23 mouse cellular contexts compared by ENCODE assay signal in the genomic region with DNA sequence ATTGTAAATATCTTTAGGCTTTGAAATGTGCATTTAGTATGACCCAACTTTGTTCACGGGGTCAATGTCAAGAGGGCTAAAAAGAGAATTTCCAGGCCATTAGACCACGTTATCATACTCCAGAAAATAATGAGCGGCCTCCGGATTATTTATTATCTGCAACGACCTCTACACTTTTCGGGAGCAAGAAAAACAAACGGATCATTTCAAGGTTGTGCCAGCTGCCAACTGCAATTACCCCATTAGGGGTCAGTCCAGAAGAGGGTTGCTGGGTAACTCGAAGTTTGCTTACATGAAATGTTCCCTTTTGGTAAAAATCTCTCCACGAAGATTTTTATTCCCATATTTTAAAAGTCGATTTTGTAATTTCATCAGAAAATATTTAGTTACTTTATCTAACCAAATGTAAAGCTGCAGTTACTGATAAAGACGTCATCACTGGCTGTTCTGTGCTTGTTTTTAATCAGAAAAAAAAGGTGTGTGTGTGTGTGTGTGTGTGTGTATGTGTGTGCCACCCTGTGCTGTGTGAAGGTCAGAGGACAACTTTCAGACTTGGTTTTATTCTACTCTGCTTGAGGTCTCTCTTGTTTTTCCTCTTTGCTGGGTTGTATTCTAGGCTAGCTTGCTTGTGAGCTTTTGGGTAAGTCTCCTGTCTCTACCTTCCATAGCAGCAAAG. TPM values are rescaled to one million over a fixed set of nuclear protein-coding genes. Genes with fewer than 3 reads are reported as not detected.
DNase-seq lines count a peak whose midpoint lies in the region; ATAC-seq and TF ChIP-seq lines count a peak whose summit lies in the region.
"Had no signal": no experiment of that assay in that cellular context is flagged by ENCODE, and none has a peak within 500 bp of the region (broad histone marks: within the 10 kb centered on the region; RNA-seq: fewer than 3 reads in every experiment).

No protein-coding gene starts in this region.

- 35% methylated on average over 11 of the region's 11 CpGs for WGBS in intestine, embryonic 14.5 days
- WGBS in intestine, embryonic 16.5 days, result 32% methylated on average over 11 of the region's 11 CpGs
- WGBS in liver, postnatal 0 days (ENCODE audit: insufficient replicate concordance), result 43% methylated on average over 11 of the region's 11 CpGs
- 70% methylated on average over 11 of the region's 11 CpGs for WGBS in hindbrain, embryonic 11.5 days

- H3K4me2 ChIP-seq in intestine, embryonic 14.5 days (ENCODE audit: low read length), result no peak overlapping the region
- H3K4me2 ChIP-seq in intestine, embryonic 16.5 days (ENCODE audit: low read depth, low read length), result no peak overlapping the region
- no peak overlapping the region for H3K4me2 ChIP-seq in liver, postnatal 0 days (ENCODE audit: low read depth, low read length)
- no peak overlapping the region for H3K4me2 ChIP-seq in hindbrain, embryonic 11.5 days (replicated peaks; ENCODE audit: low read depth, low read length)
- H3K4me2 ChIP-seq: heart, embryonic 13.5 days; hindbrain, embryonic 12.5 days; midbrain, embryonic 12.5 days; neural tube, embryonic 15.5 days had no signal

- H3K9ac ChIP-seq in intestine, embryonic 14.5 days (ENCODE audit: low read length), result no peak overlapping the region
- H3K9ac ChIP-seq in intestine, embryonic 16.5 days (ENCODE audit: low read depth, low read length), result no peak overlapping the region
- no peak overlapping the region for H3K9ac ChIP-seq in liver, postnatal 0 days (replicated peaks)
- no peak overlapping the region for H3K9ac ChIP-seq in hindbrain, embryonic 11.5 days (ENCODE audit: low read depth, low read length)
- H3K9ac ChIP-seq: heart, embryonic 13.5 days; hindbrain, embryonic 12.5 days; midbrain, embryonic 12.5 days; neural tube, embryonic 15.5 days had no signal

- H3K9me3 ChIP-seq in intestine, embryonic 14.5 days (ENCODE audit: control insufficient read depth, low read length), result no peaks in the 10 kb centered on the region
- no peaks in the 10 kb centered on the region for H3K9me3 ChIP-seq in intestine, embryonic 16.5 days (ENCODE audit: control insufficient read depth, low read length)
- H3K9me3 ChIP-seq in liver, postnatal 0 days (ENCODE audit: low read length), result no peaks in the 10 kb centered on the region
- H3K9me3 ChIP-seq in hindbrain, embryonic 11.5 days (ENCODE audit: control insufficient read depth, low read length), result no peaks in the 10 kb centered on the region
- H3K9me3 ChIP-seq: embryonic facial prominence, embryonic 10.5 days; heart, embryonic 13.5 days; hindbrain, embryonic 12.5 days; midbrain, embryonic 12.5 days; neural tube, embryonic 15.5 days had no signal

- DNase-seq in intestine, embryonic 14.5 days (ENCODE audit: low spot score), result peak; percentile 6
- DNase-seq in liver, postnatal 0 days, result no peak
- no peak for DNase-seq in liver
- peak; percentile 27 for DNase-seq in adrenal gland, postnatal 25 days
- DNase-seq in left cerebral cortex, postnatal 4 days, result no peak
- DNase-seq in hindbrain, embryonic 11.5 days (ENCODE audit: low spot score), result no peak
- DNase-seq: cerebellum, adult 2 months; cerebellum, postnatal 36 days; gastrocnemius, postnatal 14 days; heart, adult 18-20 months; heart, postnatal 14 days; kidney, adult 18-20 months; kidney, postnatal 36 days; lung, adult 2 months; lung, postnatal 14 days; thymus, postnatal 25 days had no signal

- no peak for ATAC-seq in intestine, embryonic 14.5 days (replicated peaks; ENCODE audit: low FRiP score, low TSS enrichment, low read depth)
- ATAC-seq in intestine, embryonic 16.5 days, result no peak
- ATAC-seq in liver, postnatal 0 days, result peak; percentile 70; the same call in 1 of the 2 replicates
- no peak for ATAC-seq in hindbrain, embryonic 11.5 days (ENCODE audit: low FRiP score)
- ATAC-seq: forebrain, embryonic 16.5 days had no signal

- no peaks in the 10 kb centered on the region for H3K36me3 ChIP-seq in intestine, embryonic 14.5 days (ENCODE audit: control insufficient read depth, insufficient read depth, low read length)
- no peaks in the 10 kb centered on the region for H3K36me3 ChIP-seq in intestine, embryonic 16.5 days (ENCODE audit: control insufficient read depth, insufficient read depth, low read length)
- H3K36me3 ChIP-seq in liver, postnatal 0 days (replicated peaks; ENCODE audit: insufficient read depth, low read length), result no peaks in the 10 kb centered on the region
- no peaks in the 10 kb centered on the region for H3K36me3 ChIP-seq in hindbrain, embryonic 11.5 days (ENCODE audit: control insufficient read depth, insufficient read depth, low read length)
- H3K36me3 ChIP-seq: embryonic facial prominence, embryonic 10.5 days; heart, embryonic 13.5 days; hindbrain, embryonic 12.5 days; midbrain, embryonic 12.5 days; neural tube, embryonic 15.5 days had no signal

- no peaks in the 10 kb centered on the region for H3K27me3 ChIP-seq in intestine, embryonic 14.5 days (replicated peaks; ENCODE audit: control insufficient read depth, insufficient read depth, low read length)
- H3K27me3 ChIP-seq in intestine, embryonic 16.5 days (replicated peaks; ENCODE audit: control insufficient read depth, insufficient read depth, low read length), result no peaks in the 10 kb centered on the region
- no peaks in the 10 kb centered on the region for H3K27me3 ChIP-seq in liver, postnatal 0 days (ENCODE audit: insufficient read depth, low read length)
- H3K27me3 ChIP-seq in hindbrain, embryonic 11.5 days (ENCODE audit: control insufficient read depth, insufficient read depth, low read length), result no peaks in the 10 kb centered on the region
- H3K27me3 ChIP-seq: heart, embryonic 13.5 days; hindbrain, embryonic 12.5 days; midbrain, embryonic 12.5 days; neural tube, embryonic 15.5 days had no signal

- TF ChIP-seq CTCF in liver, postnatal 0 days (IDR thresholded peaks at IDR 0.05; ENCODE audit: low read depth), result no peak

- H3K27ac ChIP-seq in intestine, embryonic 14.5 days (ENCODE audit: low read depth), result no peak overlapping the region
- H3K27ac ChIP-seq in intestine, embryonic 16.5 days (ENCODE audit: low read length), result no peak overlapping the region
- no peak overlapping the region for H3K27ac ChIP-seq in liver, postnatal 0 days (ENCODE audit: low read depth)
- H3K27ac ChIP-seq in hindbrain, embryonic 11.5 days (ENCODE audit: low read depth, low read length), result no peak overlapping the region
- H3K27ac ChIP-seq: embryonic facial prominence, embryonic 10.5 days; heart, embryonic 13.5 days; hindbrain, embryonic 12.5 days; midbrain, embryonic 12.5 days; neural tube, embryonic 15.5 days had no signal

- no peak for TF ChIP-seq EP300 in liver, postnatal 0 days (IDR thresholded peaks at IDR 0.05; ENCODE audit: low read depth)

- no peak overlapping the region for H3K4me3 ChIP-seq in intestine, embryonic 14.5 days (ENCODE audit: low read depth, low read length)
- no peak overlapping the region for H3K4me3 ChIP-seq in intestine, embryonic 16.5 days (ENCODE audit: low read length)
- H3K4me3 ChIP-seq in liver, postnatal 0 days (ENCODE audit: low read depth, low read length), result no peak overlapping the region
- H3K4me3 ChIP-seq in hindbrain, embryonic 11.5 days (ENCODE audit: low read depth, low read length), result no peak overlapping the region
- H3K4me3 ChIP-seq: embryonic facial prominence, embryonic 10.5 days; heart, embryonic 13.5 days; hindbrain, embryonic 12.5 days; midbrain, embryonic 12.5 days; neural tube, embryonic 15.5 days had no signal

- intact Hi-C loops in left cerebral cortex, postnatal 4 days (cut with DNase I), result loop anchor here (10.0 kb wide), 1 partner anchor 290 kb away; no protein-coding TSS in a partner anchor

- no peaks in the 10 kb centered on the region; the same call in 1 of the 2 replicates for H3K4me1 ChIP-seq in intestine, embryonic 14.5 days (replicated peaks; ENCODE audit: control insufficient read depth, insufficient read depth, low read length)
- H3K4me1 ChIP-seq in intestine, embryonic 16.5 days (ENCODE audit: control insufficient read depth, insufficient read depth, low read length), result no peaks in the 10 kb centered on the region
- H3K4me1 ChIP-seq in liver, postnatal 0 days (ENCODE audit: insufficient read depth), result no peaks in the 10 kb centered on the region
- H3K4me1 ChIP-seq in hindbrain, embryonic 11.5 days (replicated peaks; ENCODE audit: control insufficient read depth, insufficient read depth, low read length), result no peaks in the 10 kb centered on the region
- H3K4me1 ChIP-seq: hindbrain, embryonic 12.5 days; neural tube, embryonic 15.5 days had no signal

RNA-seq across cellular contexts. Expression of a gene that starts 30.7 kb away (rescaled TPM):
- polyA plus RNA-seq in intestine, embryonic 14.5 days (2014; fragmentation: Nextera tagmentation; extraction: Ambion mirVana), result 7.8 and 7.9 TPM in 2 replicates
- polyA plus RNA-seq in intestine, embryonic 16.5 days (2015; fragmentation: Nextera tagmentation; extraction: Ambion mirVana), result 7.0 and 7.1 TPM in 2 replicates
- polyA plus RNA-seq in liver, postnatal 0 days (2015; fragmentation: Nextera tagmentation; extraction: Ambion mirVana), result 6.4 and 7.2 TPM in 2 replicates
- total RNA-seq in adrenal gland, postnatal 25 days (2021), result 22.5 and 28.3 TPM in 2 replicates
- 1 to 10 TPM; 2.2 to 2.3 TPM for total RNA-seq in left cerebral cortex, postnatal 4 days (2021)
- 4.8 and 5.3 TPM in 2 replicates for polyA plus RNA-seq in hindbrain, embryonic 11.5 days (2014; fragmentation: Nextera tagmentation; extraction: Ambion mirVana)

Comparison
In these comparisons a context has a peak if more than half of its experiments do, and no peak if none do; other contexts are left out.
1. DNase-seq: peak in intestine, embryonic 14.5 days (single experiment) and adrenal gland, postnatal 25 days (single experiment); none in liver, postnatal 0 days (single experiment), liver (single experiment), left cerebral cortex, postnatal 4 days (single experiment) and hindbrain, embryonic 11.5 days (single experiment).